Mouse (Mus musculus) 416B (cell line): Measurements from ENCODE around the gene Gm5039.
"Not testable (repeated sequence)": the region's sequence is repeated elsewhere in the genome, so short reads cannot be mapped to it uniquely, and the experiment has no call there.

Source experiments
- DNase-seq: peaks from one replicate; pipeline ENCODE4 v3.0.0; 2011; ENCODE audit warnings: low read depth

The Gm5039 gene

DNA sequence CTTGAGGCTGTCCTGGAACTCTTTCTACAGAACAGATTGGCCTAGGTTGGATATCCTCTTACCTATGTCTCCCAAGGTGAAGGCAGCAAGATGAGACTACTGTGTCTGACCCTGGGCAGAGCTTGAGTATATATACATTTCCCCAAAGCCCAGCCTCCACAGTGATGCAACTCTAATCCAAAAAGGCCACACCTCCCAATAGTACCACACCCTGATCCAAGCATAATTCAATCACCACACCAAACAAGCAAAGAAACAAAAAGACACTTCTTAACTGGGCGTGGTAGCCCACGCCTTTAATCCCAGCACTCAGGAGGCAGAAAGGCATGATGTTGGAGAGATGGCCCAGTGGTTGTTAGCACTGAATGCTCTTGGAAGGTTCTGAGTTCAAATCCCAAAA is at the start of gene Gm5039:
Gene Gm5039 (minus strand): TSS at position 101 of the 400 bp plus-strand sequence.
- not testable (repeated sequence) for DNase-seq

DNA sequence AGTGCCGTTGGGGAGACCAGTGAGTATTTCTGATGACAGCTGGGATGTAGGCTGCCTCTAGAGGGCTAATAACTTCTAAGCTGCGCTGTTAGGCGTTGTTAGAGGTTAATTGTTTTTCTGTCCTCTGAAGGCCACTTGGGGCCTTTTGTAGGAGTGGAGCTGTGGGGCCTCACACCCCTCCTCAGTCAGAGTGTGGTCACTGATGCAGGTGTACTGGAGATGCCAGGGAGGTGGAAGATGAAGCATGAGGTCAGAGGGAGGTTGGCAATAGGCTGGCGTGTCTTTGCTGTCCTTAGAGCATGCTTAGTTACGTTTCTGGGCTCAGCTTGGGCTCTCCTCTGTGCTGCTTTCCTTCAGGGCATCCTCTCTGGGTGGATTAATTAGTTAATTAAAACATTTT is 48.2 kb upstream of the Gm5039 start:
- no peak for DNase-seq

DNA sequence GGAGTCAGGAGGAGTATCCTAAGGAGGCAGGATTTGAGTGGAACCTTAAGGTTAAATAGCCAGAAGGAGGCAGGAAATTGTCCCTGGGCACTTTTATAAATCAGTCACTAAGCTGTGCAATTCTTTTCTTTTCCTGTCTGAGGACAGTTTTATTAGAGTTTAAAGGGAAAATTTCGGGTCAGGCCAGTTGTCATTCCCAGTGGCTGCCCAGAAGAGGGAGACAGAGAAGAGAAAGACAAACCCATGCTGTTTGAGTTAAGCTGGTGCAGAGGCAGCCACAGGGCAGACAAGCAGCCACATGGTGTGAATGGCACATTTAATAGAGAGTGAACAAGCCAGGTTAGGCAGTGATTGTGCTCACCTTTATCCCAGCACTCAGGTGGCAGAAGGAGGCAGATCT is 46.5 kb upstream of the Gm5039 start:
- peak; percentile 17 for DNase-seq

GRCm38 (mm10) chr12:88369690-88370089 is 45.9 kb upstream of the Gm5039 start:
- DNase-seq = not testable (repeated sequence)

DNA sequence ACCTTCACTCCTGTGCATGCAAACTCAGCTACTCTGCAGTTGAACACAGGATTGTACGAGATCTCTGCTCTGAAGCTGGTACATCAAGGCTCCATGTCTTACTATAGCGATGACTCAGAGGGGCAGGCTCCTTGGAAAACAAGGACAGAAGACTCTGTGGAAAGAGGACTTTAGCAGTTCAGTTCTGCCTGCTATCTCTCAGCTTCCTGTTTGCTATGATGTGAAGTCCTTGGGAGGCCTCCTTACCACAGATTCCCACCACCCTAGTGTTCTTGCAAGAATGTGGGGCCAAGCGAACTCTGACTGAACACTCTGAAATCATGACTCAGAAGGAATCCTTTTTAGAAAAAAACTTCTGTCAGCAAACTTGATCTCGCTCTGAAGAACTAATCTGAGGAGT is 44.8 kb upstream of the Gm5039 start:
- peak; percentile 90 for DNase-seq

GRCm38 (mm10) chr12:88367673-88368072 is 43.8 kb upstream of the Gm5039 start:
- DNase-seq = peak; percentile 83

- DNase-seq = peak; percentile 21
These were observed 37.3 kb upstream of the Gm5039 start for GRCm38 (mm10) chr12:88361120-88361445.

DNA sequence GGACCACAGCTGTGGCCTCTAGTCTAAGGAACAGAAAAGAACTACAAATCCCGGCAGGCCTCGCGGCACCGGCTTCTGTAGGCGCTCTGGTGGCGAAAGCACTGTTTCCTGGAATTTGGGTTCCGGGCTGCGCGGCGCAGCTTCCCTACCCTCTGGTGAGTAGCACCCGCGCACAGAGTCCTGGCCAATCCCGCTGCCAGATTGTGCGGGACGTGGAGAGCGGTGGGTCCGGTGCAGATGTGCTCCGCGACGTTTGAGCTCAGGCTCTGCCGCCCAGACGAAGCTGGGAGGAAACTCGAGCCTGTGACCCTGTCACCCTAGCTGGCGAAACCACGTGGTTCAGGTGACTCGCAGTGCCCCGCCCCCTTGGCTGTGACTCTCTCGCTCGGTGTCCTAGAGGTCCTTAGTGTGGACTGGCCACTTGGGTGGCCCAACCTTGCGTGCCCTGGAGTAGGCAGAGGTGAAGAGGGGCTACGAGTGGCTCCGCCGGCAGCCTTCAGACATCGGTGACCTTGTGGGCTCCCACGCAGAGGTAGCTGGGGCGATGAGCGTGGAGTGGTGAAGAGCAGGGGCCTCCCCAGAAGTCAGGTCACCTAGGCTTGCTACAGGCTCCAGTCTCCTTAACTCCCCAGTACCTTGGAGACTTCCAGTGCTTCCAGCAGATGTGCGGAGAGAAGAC is 36.8 kb upstream of the Gm5039 start, which contains the start of gene Adck1:
Gene Adck1 (plus strand): TSS at position 114 of the 679 bp plus-strand sequence.
- peak; percentile 90 for DNase-seq

GRCm38 (mm10) chr12:88354182-88354702 is 30.4 kb upstream of the Gm5039 start:
- DNase-seq = no peak

DNA sequence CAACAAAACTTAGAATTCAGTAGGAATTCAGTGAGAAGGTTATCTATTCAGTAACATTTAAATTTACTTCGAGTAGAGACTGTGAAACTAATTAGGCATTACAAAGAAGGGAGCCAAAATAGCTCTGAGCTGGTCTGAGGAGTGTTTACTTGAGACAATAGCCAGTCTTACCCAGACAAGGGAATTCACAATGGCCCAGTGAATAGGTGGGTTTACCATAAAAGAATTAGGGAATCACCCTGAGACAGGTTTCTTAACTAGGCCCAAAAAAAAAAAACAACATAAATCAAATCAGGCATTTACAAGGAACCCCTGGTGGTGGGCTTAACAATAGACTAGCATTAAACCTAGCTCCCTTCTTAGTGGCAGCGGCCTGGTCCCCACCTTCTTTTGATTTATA is 17.5 kb upstream of the Gm5039 start:
- not testable (repeated sequence) for DNase-seq

- DNase-seq = peak; percentile 3
These were observed 13.0 kb upstream of the Gm5039 start for GRCm38 (mm10) chr12:88336662-88337413.

- DNase-seq = no peak
These were observed 9.3 kb downstream of the Gm5039 start for GRCm38 (mm10) chr12:88314556-88314955.

GRCm38 (mm10) chr12:88297171-88297570 is 26.7 kb downstream of the Gm5039 start:
- DNase-seq = not testable (repeated sequence)

- not testable (repeated sequence) for DNase-seq
These were observed 30.7 kb downstream of the Gm5039 start for GRCm38 (mm10) chr12:88293082-88293481.

- not testable (repeated sequence) for DNase-seq
These were observed 38.6 kb downstream of the Gm5039 start for GRCm38 (mm10) chr12:88285224-88285623.

DNA sequence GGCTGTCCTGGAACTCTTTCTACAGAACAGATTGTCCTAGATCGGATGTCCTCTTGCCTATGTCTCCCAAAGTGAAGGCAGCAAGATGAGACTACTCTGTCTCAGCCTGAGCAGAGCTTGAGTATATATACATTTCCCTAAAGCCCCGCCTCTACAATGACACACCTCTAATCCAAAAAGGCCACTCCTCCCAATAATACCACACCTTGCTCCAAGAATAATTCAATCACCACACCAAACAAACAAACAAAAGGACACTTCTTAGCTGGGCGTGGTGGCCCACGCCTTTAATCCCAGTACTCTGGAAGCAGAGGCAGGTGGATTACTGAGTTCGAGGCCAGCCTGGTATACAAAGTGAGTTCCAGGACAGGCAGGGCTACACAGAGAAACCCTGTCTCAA is 49.4 kb downstream of the Gm5039 start, which contains the start of gene Gm5662:
Gene Gm5662 (minus strand): TSS at position 101 of the 400 bp plus-strand sequence.
- not testable (repeated sequence) for DNase-seq
